Mouse (Mus musculus) forebrain, postnatal 0 days (tissue): ENCODE data around the gene Igf1r. TPM values are rescaled to one million over a fixed set of nuclear protein-coding genes. Genes with fewer than 3 reads are reported as not detected.
A peak's percentile ranks its signal among the peaks of the same experiment; 100 is the strongest.

Source experiments
- ATAC-seq: fragments of 200-750 bp; cut with Nextera tagmentation; 2 replicates; pipeline ENCODE4 v1.8.0; 2017; ENCODE audit warnings: mild to moderate bottlenecking, moderate library complexity
- DNase-seq: peaks from one replicate; pipeline ENCODE4 v3.0.0-alpha.2; 2015
- H3K27ac ChIP-seq: fragments of 300-500 bp; sonication (generic); 2 replicates; pipeline ENCODE4 v1.5.1; 2014; ENCODE audit warnings: low read depth, mild to moderate bottlenecking, antibody characterized with exemption, low read length, moderate library complexity, mixed read lengths
- H3K27me3 ChIP-seq: fragments of 300-500 bp; sonication (generic); 2 replicates; pipeline ENCODE4 v1.6.1; 2014; ENCODE audit warnings: mild to moderate bottlenecking, low read length, mixed read lengths; ENCODE audit not compliant: insufficient read depth
- H3K36me3 ChIP-seq: fragments of 300-500 bp; sonication (generic); 2 replicates; pipeline ENCODE4 v1.6.1; 2014; ENCODE audit warnings: mild to moderate bottlenecking, moderate library complexity; ENCODE audit not compliant: insufficient read depth
- H3K4me1 ChIP-seq: fragments of 300-500 bp; sonication (generic); 2 replicates; pipeline ENCODE4 v1.6.1; 2014; ENCODE audit warnings: antibody characterized with exemption; ENCODE audit not compliant: insufficient read depth
- H3K4me2 ChIP-seq: fragments of 300-500 bp; sonication (generic); 2 replicates; pipeline ENCODE4 v1.6.1; 2014; ENCODE audit warnings: low read depth, mild to moderate bottlenecking, moderate library complexity
- H3K4me3 ChIP-seq: fragments of 300-500 bp; sonication (generic); 2 replicates; pipeline ENCODE4 v1.5.1; 2014; ENCODE audit warnings: low read depth, low read length, mixed read lengths
- H3K9ac ChIP-seq: fragments of 300-500 bp; sonication (generic); 2 replicates; pipeline ENCODE4 v1.6.1; 2014; ENCODE audit warnings: mild to moderate bottlenecking
- H3K9me3 ChIP-seq: fragments of 300-500 bp; sonication (generic); 2 replicates; pipeline ENCODE4 v1.6.1; 2016; ENCODE audit warnings: low read length
- CTCF ChIP-seq: sonication (generic); IDR thresholded peaks from 2 replicates; pipeline ENCODE4 v1.5.1; 2016; ENCODE audit warnings: antibody characterized with exemption, control low read depth, low read depth
- WGBS: fragments of 180-500 bp; shearing (Covaris S2); extraction: QIAGEN DNeasy Blood & Tissue Kit; methylation state at CpG from one replicate; pipeline ENCODE4 v1.1.7; 2014; 5-methylcytosine and 5-hydroxymethylcytosine counted together
- polyA plus RNA-seq: library from polyadenylated mRNA; unstranded; fragments of >200 nt; fragmentation: Nextera tagmentation; extraction: Ambion mirVana; gene quantifications from 2 replicates; pipeline ENCODE4 v1.2.1, GENCODE M21; 2015
- total RNA-seq: library from RNA; depleted of rRNA; stranded (reverse); fragments of >200 nt; gene quantifications from 2 replicates; pipeline ENCODE4 v1.2.3, GENCODE M21; 2014

Igf1r gene
- total and polyA plus RNA-seq, 2 experiments from 2014 or later: 12.8 to 37.8 TPM

GRCm38 (mm10) chr7:68179672-68180071 is 227.0 kb downstream of the Igf1r start:
- Histone ChIP-seq H3K9me3 (no peaks in the 10 kb centered on the region), H3K36me3 (peaks cover 16% of the 10 kb centered on the region), H3K4me3 (no peak overlapping the region), H3K4me2 (no peak overlapping the region), H3K27me3 (no peaks in the 10 kb centered on the region), H3K9ac (no peak overlapping the region), H3K27ac (no peak overlapping the region), H3K4me1 (no peaks in the 10 kb centered on the region)
- TF ChIP-seq CTCF: 0 out of 2 replicates have a peak, but pooled peaks have one; percentile 31
- DNase-seq: no peak
- WGBS: 87% methylated on average over 1 of the region's 1 CpGs
- peak; percentile 40 for ATAC-seq

DNA sequence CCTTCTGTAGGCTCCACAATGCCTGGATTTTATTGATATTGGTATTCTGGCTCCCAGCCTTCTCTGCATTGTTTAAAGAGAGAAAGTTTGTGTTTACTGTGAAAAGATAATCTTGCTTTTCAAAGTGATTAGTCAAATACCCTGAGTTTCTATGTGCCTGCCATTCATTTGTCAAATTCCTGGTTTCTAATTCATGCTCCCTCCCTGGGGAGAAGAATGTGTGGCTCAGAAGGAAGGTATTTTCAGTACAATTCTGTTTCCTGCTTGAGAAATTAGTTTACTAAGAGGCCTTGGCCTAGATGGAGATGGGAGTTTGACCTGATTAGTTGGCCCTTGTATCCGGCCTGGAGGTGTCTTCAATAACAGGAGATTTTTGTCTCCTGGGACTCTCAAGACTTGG is 228.5 kb downstream of the Igf1r start:
- ATAC-seq: no peak
- Histone ChIP-seq H3K9ac (no peak overlapping the region), H3K36me3 (peaks cover 26% of the 10 kb centered on the region), H3K27ac (no peak overlapping the region), H3K27me3 (no peaks in the 10 kb centered on the region), H3K4me3 (no peak overlapping the region), H3K4me1 (no peaks in the 10 kb centered on the region), H3K9me3 (no peaks in the 10 kb centered on the region), H3K4me2 (no peak overlapping the region)
- WGBS: 25% methylated on average over 1 of the region's 1 CpGs
- no peak for DNase-seq
- TF ChIP-seq CTCF: no peak

DNA sequence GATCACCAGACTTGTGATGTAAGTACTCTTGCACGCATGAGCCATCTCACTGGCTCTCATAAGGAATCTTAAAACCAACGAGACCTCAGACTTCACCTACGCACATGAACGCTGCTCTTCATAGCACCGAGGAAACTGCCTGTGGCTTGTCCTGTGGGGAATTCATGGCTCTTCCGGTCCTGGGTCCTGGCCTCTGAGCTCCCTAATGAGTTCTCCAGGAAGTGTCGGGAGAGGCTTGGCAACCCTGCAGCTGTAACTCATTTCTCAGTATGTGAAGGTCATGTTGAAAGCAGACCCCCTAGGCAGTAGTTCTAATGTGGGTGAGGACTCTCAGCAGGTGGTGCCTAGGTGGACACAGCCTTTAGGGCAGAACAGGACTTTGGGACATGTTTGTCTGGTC is 229.4 kb downstream of the Igf1r start:
- no peak overlapping the region for H3K27ac ChIP-seq
- H3K4me1 ChIP-seq: no peaks in the 10 kb centered on the region
- no peaks in the 10 kb centered on the region for H3K9me3 ChIP-seq
- H3K27me3 ChIP-seq: no peaks in the 10 kb centered on the region
- DNase-seq: no peak
- WGBS: 91% methylated on average over 7 of the region's 7 CpGs
- no peak for TF ChIP-seq CTCF
- no peak overlapping the region for H3K9ac ChIP-seq
- no peak overlapping the region for H3K4me3 ChIP-seq
- no peak overlapping the region for H3K4me2 ChIP-seq
- peaks cover 29% of the 10 kb centered on the region for H3K36me3 ChIP-seq
- ATAC-seq: no peak

GRCm38 (mm10) chr7:68182773-68183172 is 230.1 kb downstream of the Igf1r start:
- no peak overlapping the region for H3K4me2 ChIP-seq
- DNase-seq (no peak), ATAC-seq (no peak)
- H3K4me1 ChIP-seq: no peaks in the 10 kb centered on the region
- H3K4me3 ChIP-seq: no peak overlapping the region
- no peak for TF ChIP-seq CTCF
- WGBS: 78% methylated on average over 6 of the region's 6 CpGs
- H3K27ac ChIP-seq: no peak overlapping the region
- no peak overlapping the region for H3K9ac ChIP-seq
- no peaks in the 10 kb centered on the region for H3K9me3 ChIP-seq
- H3K27me3 ChIP-seq: no peaks in the 10 kb centered on the region
- H3K36me3 ChIP-seq: peaks cover 35% of the 10 kb centered on the region

DNA sequence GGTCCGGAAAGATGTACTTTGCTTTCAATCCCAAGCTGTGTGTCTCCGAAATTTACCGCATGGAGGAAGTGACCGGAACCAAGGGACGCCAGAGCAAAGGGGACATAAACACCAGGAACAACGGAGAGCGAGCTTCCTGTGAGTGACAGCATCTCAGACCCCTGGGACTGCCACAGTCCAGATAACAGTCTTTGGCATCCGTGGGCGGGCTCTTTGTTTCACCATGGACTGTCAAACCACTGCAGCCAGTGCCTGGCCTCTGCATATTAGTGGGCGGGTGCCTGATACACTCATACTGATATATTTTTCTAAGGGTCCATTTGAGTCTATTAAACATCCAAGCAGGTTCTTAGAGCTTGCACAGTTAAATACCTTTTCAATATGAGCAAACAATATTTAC is 230.8 kb downstream of the Igf1r start:
- Histone ChIP-seq H3K4me2 (no peak overlapping the region), H3K36me3 (peaks cover 39% of the 10 kb centered on the region), H3K4me1 (no peaks in the 10 kb centered on the region), H3K9me3 (no peaks in the 10 kb centered on the region), H3K4me3 (no peak overlapping the region), H3K9ac (no peak overlapping the region), H3K27ac (no peak overlapping the region), H3K27me3 (no peaks in the 10 kb centered on the region)
- 90% methylated on average over 10 of the region's 10 CpGs for WGBS
- DNase-seq (no peak), ATAC-seq (no peak)
- TF ChIP-seq CTCF: no peak

- Histone ChIP-seq H3K4me3 (no peak overlapping the region), H3K27ac (no peak overlapping the region), H3K9ac (no peak overlapping the region), H3K27me3 (no peaks in the 10 kb centered on the region), H3K36me3 (peaks cover 68% of the 10 kb centered on the region), H3K4me1 (no peaks in the 10 kb centered on the region), H3K9me3 (no peaks in the 10 kb centered on the region), H3K4me2 (no peak overlapping the region)
- TF ChIP-seq CTCF: no peak
- no peak for DNase-seq
- ATAC-seq: no peak
- WGBS: 88% methylated on average over 6 of the region's 6 CpGs
These were observed 236.6 kb downstream of the Igf1r start for GRCm38 (mm10) chr7:68189211-68189610.

- no peak overlapping the region for H3K27ac ChIP-seq
- DNase-seq (no peak), ATAC-seq (no peak)
- TF ChIP-seq CTCF: no peak
- peaks cover 68% of the 10 kb centered on the region for H3K36me3 ChIP-seq
- no peak overlapping the region for H3K9ac ChIP-seq
- no peaks in the 10 kb centered on the region for H3K4me1 ChIP-seq
- no peak overlapping the region for H3K4me2 ChIP-seq
- no peak overlapping the region for H3K4me3 ChIP-seq
- WGBS: 94% methylated on average over 13 of the region's 13 CpGs
- H3K9me3 ChIP-seq: no peaks in the 10 kb centered on the region
- H3K27me3 ChIP-seq: no peaks in the 10 kb centered on the region
These were observed 237.2 kb downstream of the Igf1r start for GRCm38 (mm10) chr7:68189691-68190456.
